Mouse (Mus musculus): ENCODE data around the gene Prkar1b. TPM values are rescaled to one million over a fixed set of nuclear protein-coding genes. Genes with fewer than 3 reads are reported as not detected.

Prkar1b gene
- 14.4 and 16.5 TPM in 2 replicates for polyA plus RNA-seq (2015; fragmentation: Nextera tagmentation; extraction: Ambion mirVana)

DNA sequence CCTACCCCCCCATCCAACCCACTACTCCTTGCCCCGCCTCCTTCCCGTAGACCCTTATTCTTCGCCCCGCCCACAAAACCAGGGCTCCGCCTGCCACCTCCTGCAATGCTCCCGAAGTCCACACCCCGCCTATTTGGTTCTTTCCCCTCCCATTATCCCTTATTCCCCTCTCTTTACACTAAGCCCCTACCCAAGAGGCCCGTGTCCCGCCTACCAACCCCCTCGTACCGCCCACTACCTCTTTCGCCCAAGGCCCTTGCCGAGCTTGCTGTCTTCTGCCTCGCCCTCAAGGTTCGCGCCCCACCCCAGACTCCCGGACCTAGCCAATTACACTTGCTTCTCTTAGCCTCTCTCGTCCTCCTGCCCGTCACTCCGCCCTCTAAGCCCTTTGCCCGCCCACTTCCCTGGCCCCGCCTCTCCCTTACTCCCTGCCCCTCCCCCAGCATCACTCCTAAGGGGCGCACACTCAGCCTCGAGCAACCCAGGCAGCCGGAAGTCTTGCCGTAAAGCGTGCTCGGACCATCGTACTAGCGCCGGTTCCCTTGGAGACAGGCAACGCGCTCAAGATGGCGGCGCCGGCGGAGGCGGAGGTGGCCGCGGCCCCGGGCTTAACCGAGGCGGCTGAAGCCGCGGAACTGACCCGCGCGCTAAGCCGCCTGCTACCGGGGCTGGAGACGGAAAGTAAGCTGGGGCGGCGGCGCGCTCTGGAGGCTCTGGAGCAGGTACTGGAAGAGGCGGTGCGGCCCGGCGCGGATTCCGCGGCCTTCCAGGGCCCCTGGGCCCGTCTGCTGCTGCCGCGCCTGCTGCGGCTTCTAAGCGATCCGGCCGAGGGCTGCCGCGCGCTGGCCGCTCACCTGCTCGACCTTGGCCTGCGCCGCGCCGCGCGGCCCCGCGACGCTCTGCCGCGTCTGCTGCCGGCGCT, at the start of gene Prkar1b, which contains the start of gene Dnaaf5:
TSS of gene Prkar1b (minus strand) at position 321 of the 922 bp plus-strand sequence.
TSS of gene Dnaaf5 (plus strand) at position 543 of the 922 bp plus-strand sequence.
- H3K36me3 ChIP-seq (ENCODE audit: insufficient read depth, low read length) = 0 out of 2 replicates have a peak, but pooled peaks cover 9% of the 10 kb centered on the region
- under 1% methylated on average over 64 of the region's 87 CpGs for WGBS
- peak within 1 kb of the TSS; percentile 82 for H3K4me3 ChIP-seq (ENCODE audit: low read depth, low read length)
- DNase-seq (ENCODE audit: low spot score) = peak; percentile 99
- H3K4me2 ChIP-seq (replicated peaks; ENCODE audit: low read depth, low read length) = peak within 1 kb of the TSS; percentile 97
- H3K9ac ChIP-seq (replicated peaks; ENCODE audit: low read depth) = peak within 1 kb of the TSS; percentile 37
- peak within 1 kb of the TSS; percentile 72 for H3K27ac ChIP-seq (ENCODE audit: low read length)
- H3K9me3 ChIP-seq (ENCODE audit: low read length) = no peaks in the 10 kb centered on the region
- H3K4me1 ChIP-seq (ENCODE audit: insufficient read depth, low read depth, low read length) = 0 out of 2 replicates have a peak, but pooled peaks cover 7% of the 10 kb centered on the region
- H3K27me3 ChIP-seq (replicated peaks; ENCODE audit: insufficient read depth, low read length) = no peaks in the 10 kb centered on the region
- TF ChIP-seq CTCF (IDR thresholded peaks at IDR 0.05) (no peak), EP300 (IDR thresholded peaks at IDR 0.05) (no peak)
- ATAC-seq = peak; percentile 94

DNA sequence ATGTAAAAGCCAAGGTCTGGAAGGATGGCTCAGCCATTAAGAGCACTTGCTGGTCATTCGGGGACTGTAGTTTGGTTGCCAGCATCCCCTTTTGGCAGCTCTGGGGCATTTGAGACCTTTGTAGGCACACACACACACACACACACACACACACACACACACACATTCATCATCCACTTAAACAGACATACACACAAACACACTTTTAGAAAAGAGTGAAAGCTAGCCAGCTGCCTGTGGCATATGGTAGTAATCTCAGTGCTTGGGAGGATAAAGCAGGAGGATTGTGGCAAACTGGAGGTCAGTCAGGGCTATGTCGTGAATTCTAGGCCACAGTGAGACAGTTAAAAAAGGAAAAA, 49.8 kb upstream of the Prkar1b start:
- Histone ChIP-seq H3K27me3 (replicated peaks; ENCODE audit: insufficient read depth, low read length) (no peaks in the 10 kb centered on the region), H3K36me3 (ENCODE audit: insufficient read depth, low read length) (no peaks in the 10 kb centered on the region), H3K4me1 (ENCODE audit: insufficient read depth, low read depth, low read length) (peaks cover 22% of the 10 kb centered on the region; the same call in 1 of the 2 replicates), H3K9me3 (ENCODE audit: low read length) (no peaks in the 10 kb centered on the region), H3K27ac (ENCODE audit: low read length) (peak overlapping the region; percentile 85), H3K4me3 (ENCODE audit: low read depth, low read length) (peak overlapping the region; percentile 85; the same call in 1 of the 2 replicates), H3K9ac (replicated peaks; ENCODE audit: low read depth) (0 out of 2 replicates have a peak overlapping the region, but pooled peaks have one; percentile 17), H3K4me2 (replicated peaks; ENCODE audit: low read depth, low read length) (peak overlapping the region; percentile 99)
- ATAC-seq = no peak
- WGBS = 46% methylated on average over 2 of the region's 2 CpGs
- no peak for DNase-seq (ENCODE audit: low spot score)
- TF ChIP-seq CTCF (IDR thresholded peaks at IDR 0.05) (no peak), EP300 (IDR thresholded peaks at IDR 0.05) (no peak)

DNA sequence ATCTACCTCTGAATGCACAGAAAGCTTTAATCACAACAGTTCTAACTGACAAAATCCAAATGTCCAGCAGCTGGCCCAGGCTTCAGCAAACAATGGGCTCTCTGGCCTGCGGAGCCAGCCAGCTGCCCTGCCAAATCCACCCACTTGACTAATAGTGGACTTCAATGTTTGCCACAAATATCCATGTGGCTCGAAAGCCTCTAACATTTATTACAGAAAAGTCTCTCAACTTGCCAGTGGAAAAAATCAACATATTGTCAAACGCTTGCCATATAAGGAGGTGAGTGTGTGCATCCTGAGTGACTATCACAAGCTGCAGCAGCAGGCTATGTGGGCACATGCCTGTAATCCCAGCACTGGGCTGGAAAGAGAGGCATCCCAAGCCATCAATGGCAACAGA, 49.0 kb upstream of the Prkar1b start:
- Histone ChIP-seq H3K4me1 (ENCODE audit: insufficient read depth, low read depth, low read length) (peaks cover 22% of the 10 kb centered on the region; the same call in 1 of the 2 replicates), H3K36me3 (ENCODE audit: insufficient read depth, low read length) (no peaks in the 10 kb centered on the region), H3K4me2 (replicated peaks; ENCODE audit: low read depth, low read length) (no peak overlapping the region), H3K27ac (ENCODE audit: low read length) (no peak overlapping the region), H3K4me3 (ENCODE audit: low read depth, low read length) (no peak overlapping the region), H3K9ac (replicated peaks; ENCODE audit: low read depth) (no peak overlapping the region), H3K9me3 (ENCODE audit: low read length) (no peaks in the 10 kb centered on the region), H3K27me3 (replicated peaks; ENCODE audit: insufficient read depth, low read length) (no peaks in the 10 kb centered on the region)
- WGBS = 59% methylated on average over 3 of the region's 3 CpGs
- no peak for TF ChIP-seq CTCF (IDR thresholded peaks at IDR 0.05)
- TF ChIP-seq EP300 (IDR thresholded peaks at IDR 0.05) = no peak
- ATAC-seq (no peak), DNase-seq (ENCODE audit: low spot score) (no peak)

DNA sequence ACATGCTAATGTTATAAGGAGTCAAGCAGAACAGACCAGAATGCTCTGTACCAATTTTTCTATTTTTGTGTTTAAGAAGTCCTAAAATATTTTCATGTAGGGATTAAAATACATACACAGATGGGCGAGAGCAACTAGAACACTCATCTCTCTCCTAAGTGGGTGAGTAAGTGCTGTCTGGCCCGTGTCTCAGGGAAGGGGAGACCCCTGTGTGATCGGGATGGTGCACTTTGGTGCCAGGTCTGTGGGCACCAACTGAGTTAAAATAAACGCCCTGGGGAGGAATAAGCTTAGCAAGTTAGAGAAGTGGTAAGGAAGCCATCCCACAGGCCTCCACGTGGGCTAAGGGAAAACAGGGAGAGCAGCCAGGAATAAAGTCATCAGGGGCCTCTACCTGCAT, 41.2 kb upstream of the Prkar1b start:
- no peak overlapping the region for H3K27ac ChIP-seq (ENCODE audit: low read length)
- no peaks in the 10 kb centered on the region for H3K4me1 ChIP-seq (ENCODE audit: insufficient read depth, low read depth, low read length)
- ATAC-seq = no peak
- no peak overlapping the region for H3K9ac ChIP-seq (replicated peaks; ENCODE audit: low read depth)
- peaks cover 5% of the 10 kb centered on the region; the same call in 1 of the 2 replicates for H3K36me3 ChIP-seq (ENCODE audit: insufficient read depth, low read length)
- H3K4me2 ChIP-seq (replicated peaks; ENCODE audit: low read depth, low read length) = no peak overlapping the region
- no peaks in the 10 kb centered on the region for H3K27me3 ChIP-seq (replicated peaks; ENCODE audit: insufficient read depth, low read length)
- WGBS = 62% methylated on average over 5 of the region's 5 CpGs
- H3K9me3 ChIP-seq (ENCODE audit: low read length) = no peaks in the 10 kb centered on the region
- no peak for DNase-seq (ENCODE audit: low spot score)
- no peak overlapping the region for H3K4me3 ChIP-seq (ENCODE audit: low read depth, low read length)
- TF ChIP-seq CTCF (IDR thresholded peaks at IDR 0.05) = no peak
- TF ChIP-seq EP300 (IDR thresholded peaks at IDR 0.05) = no peak

DNA sequence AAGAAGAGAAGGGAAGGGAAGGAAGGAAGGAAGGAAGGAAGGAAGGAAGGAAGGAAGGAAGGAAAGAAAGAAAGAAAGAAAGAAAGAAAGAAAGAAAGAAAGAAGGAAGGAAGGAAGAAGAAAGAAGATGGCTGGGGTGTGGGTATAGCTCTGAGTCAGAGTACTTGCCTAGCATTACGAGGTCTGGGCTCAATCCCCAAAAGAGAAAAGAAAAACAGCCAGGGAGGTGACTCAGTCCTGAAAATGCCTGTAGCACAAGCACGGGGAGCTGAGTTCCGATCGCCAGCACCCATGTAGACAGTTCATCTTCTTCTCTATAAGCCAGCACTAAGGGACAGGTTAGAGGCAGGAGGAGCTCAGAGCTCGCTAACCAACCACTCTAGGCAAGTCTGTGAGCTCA, 39.9 kb upstream of the Prkar1b start:
- no peak overlapping the region for H3K4me2 ChIP-seq (replicated peaks; ENCODE audit: low read depth, low read length)
- H3K27me3 ChIP-seq (replicated peaks; ENCODE audit: insufficient read depth, low read length) = no peaks in the 10 kb centered on the region
- no peaks in the 10 kb centered on the region for H3K9me3 ChIP-seq (ENCODE audit: low read length)
- no peak overlapping the region for H3K4me3 ChIP-seq (ENCODE audit: low read depth, low read length)
- H3K36me3 ChIP-seq (ENCODE audit: insufficient read depth, low read length) = peaks cover 12% of the 10 kb centered on the region
- no peak overlapping the region for H3K27ac ChIP-seq (ENCODE audit: low read length)
- H3K9ac ChIP-seq (replicated peaks; ENCODE audit: low read depth) = no peak overlapping the region
- DNase-seq (ENCODE audit: low spot score) = no peak
- no peaks in the 10 kb centered on the region for H3K4me1 ChIP-seq (ENCODE audit: insufficient read depth, low read depth, low read length)
- 94% methylated on average over 5 of the region's 5 CpGs for WGBS
- TF ChIP-seq EP300 (IDR thresholded peaks at IDR 0.05) = no peak
- TF ChIP-seq CTCF (IDR thresholded peaks at IDR 0.05) = no peak
- no peak for ATAC-seq

DNA sequence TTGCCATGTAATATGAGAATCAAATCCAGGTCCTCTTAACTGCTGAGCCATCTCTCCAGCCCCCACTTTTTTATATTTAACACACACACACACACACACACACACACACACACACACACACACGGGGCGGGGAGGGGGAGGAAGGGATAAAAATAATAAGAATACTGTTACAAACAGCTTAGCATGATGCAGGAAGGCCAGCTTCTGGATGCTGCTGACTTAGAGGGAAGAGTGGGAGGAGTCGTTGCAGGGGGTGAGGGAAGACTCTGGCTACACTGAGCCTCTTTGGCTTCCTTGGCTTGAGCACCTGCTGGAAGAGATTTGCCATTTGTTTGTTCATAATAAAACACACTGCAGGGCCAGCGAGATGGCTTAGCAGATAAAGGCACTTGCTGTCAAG, 35.1 kb upstream of the Prkar1b start:
- Histone ChIP-seq H3K9me3 (ENCODE audit: low read length) (no peaks in the 10 kb centered on the region), H3K4me3 (ENCODE audit: low read depth, low read length) (no peak overlapping the region), H3K36me3 (ENCODE audit: insufficient read depth, low read length) (peaks cover 21% of the 10 kb centered on the region), H3K9ac (replicated peaks; ENCODE audit: low read depth) (no peak overlapping the region), H3K27me3 (replicated peaks; ENCODE audit: insufficient read depth, low read length) (no peaks in the 10 kb centered on the region), H3K27ac (ENCODE audit: low read length) (no peak overlapping the region), H3K4me1 (ENCODE audit: insufficient read depth, low read depth, low read length) (no peaks in the 10 kb centered on the region), H3K4me2 (replicated peaks; ENCODE audit: low read depth, low read length) (no peak overlapping the region)
- WGBS = 81% methylated on average over 4 of the region's 4 CpGs
- ATAC-seq = no peak
- DNase-seq (ENCODE audit: low spot score) = no peak
- no peak for TF ChIP-seq CTCF (IDR thresholded peaks at IDR 0.05)
- no peak for TF ChIP-seq EP300 (IDR thresholded peaks at IDR 0.05)

Measured in lung, postnatal 0 days (tissue).